Mouse (Mus musculus) embryonic fibroblast, embryonic 13.5 days (primary cell): ENCODE results near the gene Srd5a2. TPM values are rescaled to one million over a fixed set of nuclear protein-coding genes. Genes with fewer than 3 reads are reported as not detected.

Experiments used
- H3K27ac ChIP-seq: 2 replicates; pipeline ENCODE4 v1.5.1; 2012; ENCODE audit warnings: low read length, control low read depth, inconsistent platforms; ENCODE audit not compliant: insufficient read depth
- H3K4me1 ChIP-seq: 2 replicates; pipeline ENCODE4 v1.6.1; 2011; ENCODE audit warnings: low read length; ENCODE audit not compliant: control insufficient read depth, insufficient read depth
- H3K4me3 ChIP-seq: 2 replicates; pipeline ENCODE4 v1.5.1; 2011; ENCODE audit warnings: mild to moderate bottlenecking, control low read depth, low read length; ENCODE audit not compliant: insufficient read depth
- CTCF ChIP-seq: IDR thresholded peaks from 2 replicates; pipeline ENCODE4 v1.5.1; 2011; ENCODE audit warnings: mild to moderate bottlenecking, control low read depth, low read length, moderate library complexity, borderline replicate concordance; ENCODE audit not compliant: insufficient read depth
- POLR2A ChIP-seq: IDR thresholded peaks from 2 replicates; pipeline ENCODE4 v1.6.1; 2011; ENCODE audit warnings: low read depth, mild to moderate bottlenecking, control low read depth, low read length, moderate library complexity
- polyA plus RNA-seq: library from polyadenylated mRNA; stranded (reverse); fragments of >200 nt; gene quantifications from 2 replicates; pipeline ENCODE4 v1.2.4, GENCODE M21; 2011; ENCODE audit warnings: low read depth; ENCODE audit not compliant: missing spikeins, insufficient read length

The Srd5a2 gene
- polyA plus RNA-seq, 1 experiment, result not detected

GRCm38 (mm10) chr17:73985936-73986335 lies 61.8 kb downstream of the Srd5a2 start:
- Histone ChIP-seq H3K4me3 (no peak overlapping the region), H3K27ac (no peak overlapping the region), H3K4me1 (no peaks in the 10 kb centered on the region)
- TF ChIP-seq CTCF (no peak), POLR2A (no peak)

GRCm38 (mm10) chr17:73984508-73984907 lies 63.2 kb downstream of the Srd5a2 start:
- no peak overlapping the region for H3K4me3 ChIP-seq
- no peak for TF ChIP-seq POLR2A
- no peak for TF ChIP-seq CTCF
- no peaks in the 10 kb centered on the region for H3K4me1 ChIP-seq
- no peak overlapping the region; the same call in 1 of the 2 replicates for H3K27ac ChIP-seq

GRCm38 (mm10) chr17:73982871-73983270 lies 64.8 kb downstream of the Srd5a2 start:
- H3K4me3 ChIP-seq, result no peak overlapping the region
- TF ChIP-seq POLR2A (no peak), CTCF (no peak)
- no peaks in the 10 kb centered on the region for H3K4me1 ChIP-seq
- H3K27ac ChIP-seq, result no peak overlapping the region

- H3K4me3 ChIP-seq, result no peak overlapping the region
- TF ChIP-seq CTCF (no peak), POLR2A (no peak)
- no peaks in the 10 kb centered on the region for H3K4me1 ChIP-seq
- H3K27ac ChIP-seq, result no peak overlapping the region
Measured at GRCm38 (mm10) chr17:73976066-73976465, 71.7 kb downstream of the Srd5a2 start.

GRCm38 (mm10) chr17:73972648-73973047 lies 75.1 kb downstream of the Srd5a2 start:
- Histone ChIP-seq H3K4me1 (peaks cover 2% of the 10 kb centered on the region), H3K27ac (no peak overlapping the region), H3K4me3 (no peak overlapping the region)
- no peak for TF ChIP-seq CTCF
- TF ChIP-seq POLR2A, result no peak

- no peak for TF ChIP-seq POLR2A
- no peak for TF ChIP-seq CTCF
- peak overlapping the region; percentile 90 for H3K27ac ChIP-seq
- H3K4me3 ChIP-seq, result no peak overlapping the region
- H3K4me1 ChIP-seq, result peaks cover 2% of the 10 kb centered on the region
Measured at GRCm38 (mm10) chr17:73971291-73971690, 76.4 kb downstream of the Srd5a2 start.

- Histone ChIP-seq H3K4me3 (no peak overlapping the region), H3K4me1 (peaks cover 2% of the 10 kb centered on the region), H3K27ac (peak overlapping the region; percentile 90)
- no peak for TF ChIP-seq POLR2A
- TF ChIP-seq CTCF, result no peak
Measured at GRCm38 (mm10) chr17:73970361-73971027, 77.2 kb downstream of the Srd5a2 start.

Other genes starting within 250 kb of the Srd5a2 start
- 6.8 and 8.4 TPM in 2 replicates for gene Ehd3, start 243.8 kb downstream of the Srd5a2 start, polyA plus RNA-seq
- gene Xdh, start 97.7 kb downstream of the Srd5a2 start, polyA plus RNA-seq, result 4.8 and 8.6 TPM in 2 replicates
- 111 and 114 TPM in 2 replicates for gene Memo1, start 247.6 kb upstream of the Srd5a2 start, polyA plus RNA-seq